Mouse (Mus musculus) bone marrow, adult 2 months (tissue): ENCODE data around the gene Vti1a.

Experiments
- CTCF ChIP-seq: fragments of 200-500 bp; IDR thresholded peaks from 2 replicates; pipeline ENCODE4 v1.5.1; 2011; ENCODE audit warnings: low read length, control low read depth; ENCODE audit not compliant: control insufficient read depth, insufficient read depth
- POLR2A ChIP-seq: fragments of 200-500 bp; IDR thresholded peaks from 2 replicates; pipeline ENCODE4 v1.6.1; 2011; ENCODE audit warnings: low read depth, mild to moderate bottlenecking, control low read depth, low read length, borderline replicate concordance; ENCODE audit not compliant: control insufficient read depth

DNA sequence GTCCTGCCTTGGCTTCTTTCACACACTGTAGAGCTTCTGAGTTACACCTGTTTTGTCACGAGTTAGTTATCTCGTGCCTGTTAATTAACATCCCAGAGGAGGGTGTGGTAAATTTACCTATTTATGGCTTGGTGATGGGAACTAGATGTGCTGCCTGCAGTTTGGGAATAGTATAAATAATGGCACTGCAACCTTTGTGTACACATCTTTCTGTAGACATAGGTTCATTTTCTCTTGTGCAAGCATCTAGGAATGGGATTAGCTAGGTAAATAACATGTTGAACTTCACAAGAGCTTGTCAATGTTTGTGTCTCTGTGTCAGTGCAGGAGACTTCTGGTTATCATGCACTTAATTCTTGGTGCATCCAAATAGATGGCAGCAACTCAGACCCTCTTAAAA is 204.1 kb downstream of the Vti1a start:
- TF ChIP-seq CTCF (no peak), POLR2A (no peak)
